Mouse (Mus musculus): Measurements from ENCODE around the gene Kbtbd13. TPM values are rescaled to one million over a fixed set of nuclear protein-coding genes. Genes with fewer than 3 reads are reported as not detected.
"Not testable (repeated sequence)": the region's sequence is repeated elsewhere in the genome, so short reads cannot be mapped to it uniquely, and the experiment has no call there.

The Kbtbd13 gene
- polyA plus RNA-seq, 1 experiment from 2014 or later, result 0.83 TPM

DNA sequence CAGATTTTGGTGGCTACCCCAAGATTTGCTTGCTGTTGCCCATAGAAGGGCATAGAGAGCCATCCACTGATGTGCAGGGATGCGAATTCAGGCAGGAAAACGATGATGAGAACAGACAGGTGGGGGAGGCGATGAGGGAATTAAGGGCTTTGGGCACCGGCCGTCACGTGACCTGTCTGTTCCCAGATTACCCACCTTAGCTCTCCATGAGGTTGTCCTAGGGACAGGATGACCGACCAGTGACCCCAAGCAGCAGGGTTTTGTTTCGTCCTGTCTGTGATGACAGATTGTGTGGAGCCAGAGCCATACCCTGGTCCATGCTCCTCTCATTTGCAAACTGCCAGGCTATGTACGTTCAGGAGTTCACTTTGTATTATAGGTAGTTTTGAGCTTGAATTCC lies 27.8 kb downstream of the Kbtbd13 start:
- H3K4me1 ChIP-seq, result no peaks in the 10 kb centered on the region
- H3K9me3 ChIP-seq (replicated peaks), result no peaks in the 10 kb centered on the region
- no peak overlapping the region for H3K4me3 ChIP-seq
- no peak for DNase-seq (ENCODE audit: low spot score)
- H3K36me3 ChIP-seq, result peaks cover 51% of the 10 kb centered on the region
- WGBS, result 40% methylated on average over 9 of the region's 9 CpGs
- no peak overlapping the region for H3K27ac ChIP-seq
- no peaks in the 10 kb centered on the region for H3K27me3 ChIP-seq (ENCODE audit: low read depth, poor library complexity, severe bottlenecking)

DNA sequence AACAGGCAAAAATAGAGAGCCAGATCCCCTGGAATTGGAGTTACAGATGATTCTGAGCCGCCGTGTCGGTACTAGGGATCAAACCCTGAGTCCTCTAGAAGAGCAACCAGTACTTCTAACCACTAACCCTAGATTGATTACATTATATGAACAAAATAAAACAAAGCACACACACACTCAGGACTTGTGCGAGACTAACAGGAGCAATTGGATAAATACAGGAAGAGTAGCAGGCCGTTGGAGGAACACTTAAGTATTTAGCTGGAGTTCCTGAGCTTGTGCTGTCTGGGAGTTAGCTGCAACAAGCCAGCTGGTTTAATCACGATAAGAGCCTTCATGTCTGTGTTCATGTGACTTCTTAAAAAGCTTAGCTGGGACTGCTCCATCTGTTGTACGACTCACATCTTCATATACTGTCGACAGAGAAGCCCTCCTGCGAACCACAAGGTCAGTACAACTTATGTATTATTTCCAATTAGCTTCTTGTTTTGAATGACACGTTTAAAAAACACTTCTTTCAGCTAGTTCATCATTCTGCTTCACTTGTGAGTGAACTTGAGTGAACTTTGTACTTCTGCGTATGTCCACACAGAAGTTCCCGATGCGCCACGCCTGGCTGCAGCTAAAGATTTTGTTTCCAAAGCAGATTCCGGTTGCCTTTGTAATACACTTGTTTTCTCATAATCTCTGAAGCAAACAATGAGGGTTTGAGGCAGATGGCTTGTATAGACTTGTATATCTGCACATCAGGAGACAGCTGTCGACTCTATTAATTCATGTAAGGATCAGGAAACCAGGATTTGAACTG lies 30.6 kb downstream of the Kbtbd13 start, which contains the start of gene Ubap1l:
TSS of gene Ubap1l (plus strand) at position 401 of the 808 bp plus-strand sequence.
- no peaks in the 10 kb centered on the region for H3K9me3 ChIP-seq (replicated peaks)
- WGBS, result 95% methylated on average over 16 of the region's 16 CpGs
- no peak for DNase-seq (ENCODE audit: low spot score)
- no peaks in the 10 kb centered on the region for H3K4me1 ChIP-seq
- H3K27ac ChIP-seq, result no peak within 1 kb of the TSS
- peaks cover 77% of the 10 kb centered on the region for H3K36me3 ChIP-seq
- no peak within 1 kb of the TSS for H3K4me3 ChIP-seq
- no peaks in the 10 kb centered on the region for H3K27me3 ChIP-seq (ENCODE audit: low read depth, poor library complexity, severe bottlenecking)

DNA sequence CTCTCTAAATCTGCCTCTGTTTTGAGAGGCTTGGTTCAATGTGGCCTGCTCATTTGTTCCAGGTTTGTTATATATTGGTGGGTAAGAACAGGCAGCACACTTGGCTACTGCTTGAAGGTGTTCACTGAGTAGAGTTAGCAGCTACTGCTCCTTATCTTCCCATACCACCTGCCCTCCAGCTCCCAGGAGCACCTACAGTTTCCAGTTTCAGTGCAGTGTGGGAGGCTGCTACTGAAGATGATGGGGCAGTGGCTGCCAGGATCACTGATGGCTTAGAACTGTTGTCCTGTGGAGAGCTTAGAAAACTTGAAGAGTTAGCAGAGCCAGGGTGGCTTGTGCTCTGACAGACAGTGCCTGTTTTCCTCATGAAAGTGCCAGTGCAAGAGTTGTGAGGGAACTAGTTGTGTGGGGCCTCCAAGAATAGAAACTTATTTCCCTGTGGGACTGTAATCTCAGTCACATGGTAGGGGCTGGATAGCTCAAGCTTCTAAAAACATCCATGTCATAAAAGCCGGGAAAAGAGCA lies 32.4 kb downstream of the Kbtbd13 start:
- H3K36me3 ChIP-seq, result peaks cover 82% of the 10 kb centered on the region
- H3K27ac ChIP-seq, result no peak overlapping the region
- no peaks in the 10 kb centered on the region for H3K4me1 ChIP-seq
- no peaks in the 10 kb centered on the region for H3K9me3 ChIP-seq (replicated peaks)
- no peak overlapping the region for H3K4me3 ChIP-seq
- H3K27me3 ChIP-seq (ENCODE audit: low read depth, poor library complexity, severe bottlenecking), result no peaks in the 10 kb centered on the region
- 91% methylated on average over 1 of the region's 1 CpGs for WGBS
- no peak for DNase-seq (ENCODE audit: low spot score)

DNA sequence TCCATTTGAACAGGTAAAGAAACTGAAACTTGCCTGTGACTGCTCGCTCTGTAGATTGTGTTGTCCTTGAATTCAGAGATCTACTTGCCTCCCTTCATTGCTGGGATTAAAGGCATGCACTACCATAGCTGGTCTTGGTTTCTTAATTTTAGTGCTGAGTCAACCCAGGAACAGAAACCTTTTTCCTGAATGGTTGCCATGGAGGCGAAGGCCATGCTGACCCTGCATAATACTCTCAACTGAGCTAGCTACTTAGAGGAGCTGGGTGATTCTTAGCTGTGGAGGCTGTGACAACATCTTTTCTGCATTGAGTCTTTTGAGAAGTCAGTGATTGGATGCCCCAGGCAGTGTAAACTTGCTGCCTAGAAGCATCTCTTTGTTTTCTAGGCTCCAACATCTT lies 34.5 kb downstream of the Kbtbd13 start:
- H3K27ac ChIP-seq, result no peak overlapping the region
- 97% methylated on average over 2 of the region's 2 CpGs for WGBS
- H3K9me3 ChIP-seq (replicated peaks), result no peaks in the 10 kb centered on the region
- H3K36me3 ChIP-seq, result peaks cover 77% of the 10 kb centered on the region
- no peaks in the 10 kb centered on the region for H3K4me1 ChIP-seq
- H3K27me3 ChIP-seq (ENCODE audit: low read depth, poor library complexity, severe bottlenecking), result no peaks in the 10 kb centered on the region
- DNase-seq (ENCODE audit: low spot score), result no peak
- H3K4me3 ChIP-seq, result no peak overlapping the region

DNA sequence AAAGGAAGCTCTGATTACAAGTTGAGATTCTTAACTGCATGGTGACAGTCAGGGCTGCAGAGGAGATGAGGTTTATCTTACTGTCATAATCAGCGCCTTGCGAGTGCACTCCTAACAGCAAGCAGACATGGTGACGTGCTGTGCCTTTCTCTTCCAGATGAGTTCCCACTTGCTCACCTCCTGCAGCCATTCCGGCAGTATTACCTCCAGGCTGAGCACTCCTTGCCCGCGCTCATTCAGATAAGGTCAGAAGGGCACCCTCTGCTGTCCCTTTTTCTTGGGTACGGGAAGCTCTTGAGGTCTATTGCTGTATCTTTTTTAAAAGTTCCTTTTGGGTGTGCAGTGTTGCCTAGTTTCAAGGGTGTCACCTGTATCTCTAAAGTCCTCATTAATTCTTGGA lies 34.9 kb downstream of the Kbtbd13 start:
- no peak for DNase-seq (ENCODE audit: low spot score)
- Histone ChIP-seq H3K4me3 (no peak overlapping the region), H3K36me3 (peaks cover 73% of the 10 kb centered on the region), H3K27ac (no peak overlapping the region), H3K27me3 (ENCODE audit: low read depth, poor library complexity, severe bottlenecking) (no peaks in the 10 kb centered on the region), H3K9me3 (replicated peaks) (no peaks in the 10 kb centered on the region), H3K4me1 (no peaks in the 10 kb centered on the region)
- 89% methylated on average over 7 of the region's 7 CpGs for WGBS

DNA sequence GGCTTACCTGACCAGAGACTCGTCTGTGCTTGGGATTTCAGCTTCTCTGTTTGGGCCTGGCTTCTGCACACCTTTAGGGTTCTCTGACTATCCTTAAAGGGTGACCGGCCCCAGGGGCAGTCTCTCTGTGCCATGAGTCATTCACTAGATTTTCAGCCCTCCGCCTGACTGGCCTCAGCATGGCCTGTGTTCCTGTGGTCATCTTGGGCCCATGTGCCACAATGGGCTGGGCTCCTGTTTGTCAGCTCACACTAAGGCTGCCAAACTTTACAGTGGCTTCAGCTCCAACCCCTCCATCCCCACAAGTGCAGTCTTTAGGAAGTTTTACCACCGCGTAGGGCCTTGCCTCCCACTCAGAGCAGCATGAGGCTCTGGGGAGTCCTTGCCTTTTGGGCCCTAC lies 38.2 kb downstream of the Kbtbd13 start:
- H3K9me3 ChIP-seq (replicated peaks), result no peaks in the 10 kb centered on the region
- H3K4me3 ChIP-seq, result no peak overlapping the region
- H3K27ac ChIP-seq, result no peak overlapping the region
- H3K27me3 ChIP-seq (ENCODE audit: low read depth, poor library complexity, severe bottlenecking), result no peaks in the 10 kb centered on the region
- H3K4me1 ChIP-seq, result 0 out of 2 replicates have a peak, but pooled peaks cover 1% of the 10 kb centered on the region
- no peak for DNase-seq (ENCODE audit: low spot score)
- peaks cover 41% of the 10 kb centered on the region for H3K36me3 ChIP-seq
- WGBS, result 91% methylated on average over 5 of the region's 5 CpGs

DNA sequence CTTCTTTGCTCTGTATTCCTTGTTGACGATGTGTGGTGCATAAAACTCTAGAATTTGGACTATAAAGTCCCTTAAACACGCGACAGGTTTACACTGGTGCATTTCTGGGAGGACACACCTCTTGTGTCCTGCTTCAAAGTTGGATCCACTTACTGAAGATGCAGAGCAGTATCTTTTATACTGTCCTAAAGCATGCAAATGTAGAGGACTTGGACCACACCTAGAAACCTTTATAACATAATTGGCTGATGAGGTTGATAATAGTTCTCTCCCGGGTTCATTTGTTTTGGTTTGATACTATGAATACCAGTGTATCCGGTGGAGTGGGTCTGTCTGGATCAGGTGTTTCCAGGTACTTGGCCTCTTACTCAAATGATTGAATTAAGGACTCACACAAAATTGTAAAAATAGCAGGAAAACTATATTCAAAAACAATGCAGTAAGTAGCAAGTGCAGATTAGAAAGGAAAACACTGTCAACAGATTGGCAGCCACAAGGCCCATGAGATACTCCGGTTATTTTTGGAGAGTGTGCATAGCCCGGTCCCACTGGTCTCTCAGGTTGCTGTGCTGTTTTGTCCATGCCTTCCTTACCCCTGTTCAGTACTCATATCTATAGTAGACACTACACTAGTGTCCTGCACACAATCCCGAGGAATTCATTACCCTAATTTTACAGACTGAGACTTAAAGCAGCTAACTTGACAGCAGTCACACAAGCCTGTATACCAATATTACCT lies 44.2 kb downstream of the Kbtbd13 start:
- no peaks in the 10 kb centered on the region for H3K27me3 ChIP-seq (ENCODE audit: low read depth, poor library complexity, severe bottlenecking)
- WGBS, result 48% methylated on average over 8 of the region's 8 CpGs
- 0 out of 2 replicates have a peak, but pooled peaks cover 2% of the 10 kb centered on the region for H3K9me3 ChIP-seq (replicated peaks)
- no peaks in the 10 kb centered on the region for H3K36me3 ChIP-seq
- H3K4me3 ChIP-seq, result peak overlapping the region; percentile 95
- peak overlapping the region; percentile 92 for H3K27ac ChIP-seq
- no peak for DNase-seq (ENCODE audit: low spot score)
- peaks cover 18% of the 10 kb centered on the region for H3K4me1 ChIP-seq

DNA sequence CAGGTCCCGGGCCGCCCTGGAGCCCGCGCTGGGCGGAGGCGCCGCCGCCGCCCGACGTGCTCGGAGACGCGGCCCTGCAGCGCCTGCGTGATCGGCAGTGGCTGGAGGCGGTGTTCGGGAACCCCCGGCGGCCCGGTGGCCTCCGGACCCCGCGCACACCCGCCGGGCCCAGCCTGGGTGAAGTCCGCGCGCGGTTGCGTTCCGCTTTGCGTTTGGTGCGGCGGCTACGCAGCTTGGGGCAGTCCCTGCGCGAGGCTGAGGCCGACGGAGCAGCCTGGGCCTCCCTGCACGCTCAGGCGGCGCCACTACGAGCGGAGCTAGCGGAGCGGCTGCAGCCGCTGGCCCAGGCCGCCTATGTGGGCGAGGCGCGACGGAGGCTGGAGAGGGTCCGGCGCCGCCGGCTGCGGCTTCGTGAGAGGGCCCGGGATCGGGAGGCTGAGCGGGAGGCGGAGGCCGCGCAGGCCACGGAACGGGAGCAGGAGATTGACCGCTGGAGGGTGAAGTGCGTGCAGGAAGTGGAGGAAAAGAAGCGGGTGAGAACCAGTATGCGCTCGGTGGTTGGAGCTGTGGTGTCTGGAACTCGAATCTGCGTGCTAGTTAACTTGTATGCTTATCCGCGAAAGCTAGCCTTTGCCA lies 44.9 kb downstream of the Kbtbd13 start:
- H3K36me3 ChIP-seq, result no peaks in the 10 kb centered on the region
- peak; percentile 69 for DNase-seq (ENCODE audit: low spot score)
- peak overlapping the region; percentile 92 for H3K27ac ChIP-seq
- under 1% methylated on average over 76 of the region's 77 CpGs for WGBS
- H3K4me1 ChIP-seq, result peaks cover 18% of the 10 kb centered on the region
- H3K9me3 ChIP-seq (replicated peaks), result 0 out of 2 replicates have a peak, but pooled peaks cover 2% of the 10 kb centered on the region
- H3K4me3 ChIP-seq, result peak overlapping the region; percentile 95
- no peaks in the 10 kb centered on the region for H3K27me3 ChIP-seq (ENCODE audit: low read depth, poor library complexity, severe bottlenecking)

DNA sequence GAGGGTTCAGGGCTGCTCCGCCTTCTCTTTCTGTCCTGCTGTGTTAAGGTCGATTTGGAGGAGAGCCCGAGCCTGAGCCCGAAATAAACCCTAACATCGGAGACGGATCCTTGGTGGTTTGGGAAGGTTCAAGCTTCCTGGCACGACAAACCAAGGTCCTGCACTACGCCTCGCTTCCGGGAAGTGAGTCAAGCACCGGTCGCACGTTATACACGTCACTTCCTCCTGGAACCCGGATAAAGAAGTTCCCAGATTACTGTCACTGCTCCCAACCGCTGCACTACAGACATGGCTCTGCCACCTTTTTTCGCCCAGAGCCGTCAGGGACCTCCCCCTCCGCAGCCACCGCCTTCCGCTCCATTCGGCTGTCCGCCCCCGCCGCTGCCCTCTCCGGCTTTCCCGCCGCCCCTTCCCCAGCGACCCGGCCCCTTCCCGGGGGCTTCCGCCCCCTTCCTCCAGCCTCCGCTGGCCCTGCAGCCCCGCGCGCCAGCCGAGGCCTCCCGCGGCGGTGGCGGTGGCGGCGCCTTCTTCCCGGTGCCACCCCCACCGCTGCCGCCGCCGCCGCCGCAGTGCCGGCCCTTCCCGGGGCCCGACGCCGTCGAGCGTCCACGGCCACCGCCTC lies 45.5 kb downstream of the Kbtbd13 start, which contains the start of gene Pdcd7:
TSS of gene Pdcd7 (plus strand) at position 251 of the 622 bp plus-strand sequence.
- H3K4me3 ChIP-seq, result peak within 1 kb of the TSS; percentile 95
- H3K9me3 ChIP-seq (replicated peaks), result 0 out of 2 replicates have a peak, but pooled peaks cover 2% of the 10 kb centered on the region
- no peaks in the 10 kb centered on the region for H3K36me3 ChIP-seq
- DNase-seq (ENCODE audit: low spot score), result peak; percentile 98
- peaks cover 18% of the 10 kb centered on the region for H3K4me1 ChIP-seq
- WGBS, result 2% methylated on average over 58 of the region's 59 CpGs
- H3K27ac ChIP-seq, result peak within 1 kb of the TSS; percentile 92
- H3K27me3 ChIP-seq (ENCODE audit: low read depth, poor library complexity, severe bottlenecking), result no peaks in the 10 kb centered on the region

DNA sequence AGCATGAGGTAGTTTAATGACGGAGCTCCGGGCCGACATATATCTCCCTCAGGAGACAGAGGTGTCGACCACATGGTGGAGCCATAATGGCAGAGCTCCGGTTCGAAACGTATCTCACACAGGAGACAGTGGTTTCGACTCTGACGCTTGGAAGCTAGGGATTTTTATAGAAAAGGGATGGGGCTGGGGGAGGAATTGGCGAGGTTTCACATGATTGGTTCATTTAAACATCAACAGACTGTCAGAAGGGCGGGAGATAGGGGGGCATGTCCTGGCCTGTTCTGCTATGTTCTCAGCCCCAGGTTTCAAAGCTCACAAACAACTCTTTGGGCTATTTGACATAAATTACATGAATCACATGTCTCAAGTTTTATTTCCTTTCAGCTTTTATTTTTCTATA lies 46.0 kb downstream of the Kbtbd13 start:
- H3K9me3 ChIP-seq (replicated peaks); H3K36me3 ChIP-seq; H3K27me3 ChIP-seq (ENCODE audit: low read depth, poor library complexity, severe bottlenecking); DNase-seq (ENCODE audit: low spot score): not testable (repeated sequence)
- H3K27ac ChIP-seq, result peak overlapping the region; percentile 92
- peaks cover 18% of the 10 kb centered on the region for H3K4me1 ChIP-seq
- 72% methylated on average over 11 of the region's 11 CpGs for WGBS
- H3K4me3 ChIP-seq, result peak overlapping the region; percentile 95

DNA sequence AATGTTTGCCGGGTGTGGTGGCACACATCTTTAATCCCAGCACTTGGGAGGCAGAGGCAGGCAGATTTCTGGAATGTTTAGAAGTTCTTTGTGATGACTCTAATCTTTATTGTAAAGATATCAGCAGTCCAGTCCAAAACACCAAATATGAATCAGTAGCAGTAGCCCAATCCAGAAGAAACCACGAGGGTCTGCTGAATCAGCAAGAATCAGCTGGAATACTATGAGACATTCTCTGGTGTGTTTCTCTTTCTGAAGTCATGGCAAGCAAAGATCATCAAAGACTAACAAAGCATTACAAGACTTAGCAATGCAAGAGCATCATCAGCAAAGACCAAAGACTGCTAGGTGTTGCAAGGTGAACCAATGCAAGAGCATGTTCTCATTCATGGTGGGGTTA lies 51.0 kb downstream of the Kbtbd13 start:
- no peaks in the 10 kb centered on the region for H3K36me3 ChIP-seq
- H3K4me3 ChIP-seq, result no peak overlapping the region
- WGBS, result 89% methylated on average over 2 of the region's 2 CpGs
- H3K27me3 ChIP-seq (ENCODE audit: low read depth, poor library complexity, severe bottlenecking), result no peaks in the 10 kb centered on the region
- no peak for DNase-seq (ENCODE audit: low spot score)
- H3K27ac ChIP-seq, result no peak overlapping the region
- H3K4me1 ChIP-seq, result no peaks in the 10 kb centered on the region
- 0 out of 2 replicates have a peak, but pooled peaks cover 2% of the 10 kb centered on the region for H3K9me3 ChIP-seq (replicated peaks)

DNA sequence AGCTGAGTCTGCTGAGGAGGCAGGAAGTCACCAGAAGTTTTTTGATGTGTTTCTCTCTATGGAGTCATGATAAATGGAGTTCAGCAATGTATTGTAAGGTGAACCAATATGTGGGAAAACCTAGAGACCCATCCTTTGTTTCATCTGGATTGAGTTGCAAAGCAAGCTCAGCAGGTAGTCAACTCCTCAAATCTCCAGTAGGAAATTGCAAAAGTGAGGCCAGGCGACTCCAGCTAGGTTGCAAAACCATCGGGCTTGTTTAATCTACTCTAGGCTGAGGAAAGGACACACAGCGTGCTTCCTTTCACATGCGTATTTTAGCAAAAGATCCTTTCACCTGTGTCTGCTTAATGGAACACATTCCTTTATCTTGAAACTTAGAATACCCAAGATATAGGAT lies 52.3 kb downstream of the Kbtbd13 start:
- H3K4me3 ChIP-seq, result no peak overlapping the region
- H3K27ac ChIP-seq, result no peak overlapping the region
- 88% methylated on average over 4 of the region's 4 CpGs for WGBS
- DNase-seq (ENCODE audit: low spot score), result no peak
- H3K36me3 ChIP-seq, result no peaks in the 10 kb centered on the region
- H3K9me3 ChIP-seq (replicated peaks), result no peaks in the 10 kb centered on the region
- H3K27me3 ChIP-seq (ENCODE audit: low read depth, poor library complexity, severe bottlenecking), result no peaks in the 10 kb centered on the region
- no peaks in the 10 kb centered on the region for H3K4me1 ChIP-seq
